Mouse (Mus musculus): Measurements from ENCODE around the gene Map3k9.

DNA sequence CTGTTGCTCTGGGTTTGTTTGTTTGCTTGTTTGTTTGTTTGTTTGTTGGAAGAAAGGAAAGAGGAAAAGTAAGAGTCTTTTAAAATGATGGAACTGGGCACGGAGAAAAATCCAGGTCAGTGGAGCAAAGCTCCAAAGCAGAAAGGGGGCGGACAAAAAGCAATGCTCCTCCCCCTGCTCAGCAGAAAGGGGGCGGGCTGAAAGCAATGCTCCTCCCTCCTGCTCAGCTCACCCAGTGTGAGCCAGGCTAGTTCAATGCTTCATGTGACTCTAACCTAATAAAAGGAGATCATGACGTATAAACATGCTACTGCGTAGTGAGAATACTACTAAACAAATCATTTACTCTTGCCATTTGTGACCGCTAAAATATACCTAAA, 36.1 kb upstream of the Map3k9 start:
- no peak for TF ChIP-seq CTCF (IDR thresholded peaks at IDR 0.05; ENCODE audit: insufficient read depth, low read depth, low read length)
- no peak for TF ChIP-seq POLR2A (IDR thresholded peaks at IDR 0.05; ENCODE audit: insufficient read depth, low read depth, low read length)
